Mouse (Mus musculus): Measurements from ENCODE around the gene Ube2g1.

DNA sequence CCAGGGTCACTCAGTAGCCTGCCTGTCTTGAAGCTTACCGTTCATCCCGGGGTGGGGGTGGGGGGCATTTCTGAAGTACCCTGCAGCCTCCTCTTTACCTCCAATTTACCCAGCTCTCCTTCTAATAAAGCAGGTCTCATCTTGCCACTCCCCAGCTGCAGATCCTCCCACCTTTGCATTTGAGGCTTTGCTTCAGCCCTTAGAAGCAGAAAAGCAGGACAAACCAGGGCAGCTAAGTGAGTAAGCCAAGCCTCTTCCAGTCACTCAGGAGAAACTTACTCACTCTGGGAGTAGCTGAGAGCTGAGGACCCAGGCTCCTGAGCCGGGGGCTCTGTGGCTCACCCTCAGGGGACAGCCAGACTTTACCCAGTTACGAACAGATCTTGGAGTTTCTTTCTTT is 28.6 kb upstream of the Ube2g1 start:
- no peak for TF ChIP-seq CTCF (IDR thresholded peaks at IDR 0.05; ENCODE audit: insufficient read depth, low read length)
- TF ChIP-seq POLR2A (IDR thresholded peaks at IDR 0.05; ENCODE audit: borderline replicate concordance, extremely low read depth, low read depth, low read length): no peak

Measured in lung, adult 2 months (tissue).